Mouse (Mus musculus) intestine, embryonic 15.5 days (tissue): Measurements from ENCODE around the gene Cic. TPM values are rescaled to one million over a fixed set of nuclear protein-coding genes. Genes with fewer than 3 reads are reported as not detected.
"Not testable (repeated sequence)": the region's sequence is repeated elsewhere in the genome, so short reads cannot be mapped to it uniquely, and the experiment has no call there.

Experiments
- ATAC-seq: fragments of 200-750 bp; cut with Nextera tagmentation; 2 replicates; pipeline ENCODE4 v1.8.0; 2017; ENCODE audit warnings: moderate TSS enrichment, moderate library complexity
- H3K27ac ChIP-seq: fragments of 300-500 bp; sonication (generic); 2 replicates; pipeline ENCODE4 v1.5.1; 2015; ENCODE audit warnings: mild to moderate bottlenecking, inconsistent platforms
- H3K27me3 ChIP-seq: fragments of 300-500 bp; sonication (generic); replicated peaks from 2 replicates; pipeline ENCODE4 v1.6.1; 2015; ENCODE audit warnings: inconsistent platforms
- H3K36me3 ChIP-seq: fragments of 300-500 bp; sonication (generic); 2 replicates; pipeline ENCODE4 v1.6.1; 2015; ENCODE audit warnings: inconsistent platforms
- H3K4me1 ChIP-seq: fragments of 300-500 bp; sonication (generic); replicated peaks from 2 replicates; pipeline ENCODE4 v1.6.1; 2015; ENCODE audit warnings: inconsistent platforms
- H3K4me2 ChIP-seq: fragments of 300-500 bp; sonication (generic); replicated peaks from 2 replicates; pipeline ENCODE4 v1.6.1; 2015; ENCODE audit warnings: mild to moderate bottlenecking, inconsistent platforms
- H3K4me3 ChIP-seq: fragments of 300-500 bp; sonication (generic); replicated peaks from 2 replicates; pipeline ENCODE4 v1.5.1; 2015; ENCODE audit warnings: inconsistent platforms
- H3K9ac ChIP-seq: fragments of 300-500 bp; sonication (generic); 2 replicates; pipeline ENCODE4 v1.6.1; 2015; ENCODE audit warnings: inconsistent platforms
- H3K9me3 ChIP-seq: fragments of 300-500 bp; sonication (generic); 2 replicates; pipeline ENCODE4 v1.6.1; 2016; ENCODE audit warnings: inconsistent platforms
- WGBS: fragments of 180-500 bp; shearing (Covaris S2); methylation state at CpG from one replicate; pipeline ENCODE4 v1.1.7; 2015; 5-methylcytosine and 5-hydroxymethylcytosine counted together
- polyA plus RNA-seq: library from polyadenylated mRNA; unstranded; fragments of >200 nt; fragmentation: Nextera tagmentation; extraction: Ambion mirVana; gene quantifications from 2 replicates; pipeline ENCODE4 v1.2.1, GENCODE M21; 2015

The Cic gene
- polyA plus RNA-seq, 1 experiment from 2014 or later, result 26.6 TPM

DNA sequence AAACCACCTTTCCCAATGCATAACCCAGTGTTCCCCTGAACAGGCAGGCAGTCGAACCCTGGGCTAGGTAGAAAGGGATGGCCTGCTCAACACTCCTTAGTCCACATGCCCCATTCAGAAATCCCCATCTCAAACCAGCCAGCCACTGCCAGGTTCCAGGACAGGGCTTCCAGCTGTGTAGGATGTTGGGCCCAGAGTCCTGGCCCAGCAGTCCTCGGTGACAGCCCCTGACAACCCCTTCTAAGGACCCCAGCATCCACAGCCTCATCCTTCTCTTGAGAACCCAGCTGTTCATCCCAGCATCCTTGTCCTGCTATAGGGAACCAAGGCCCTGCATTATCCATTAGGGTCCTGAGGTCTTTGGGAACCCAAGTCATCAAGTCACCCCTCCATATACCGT lies 20.0 kb upstream of the Cic start:
- peaks cover 44% of the 10 kb centered on the region for H3K4me1 ChIP-seq
- H3K27ac ChIP-seq, result peak overlapping the region; percentile 98
- peak overlapping the region; percentile 74 for H3K4me3 ChIP-seq
- peak overlapping the region; percentile 88 for H3K9ac ChIP-seq
- 12% methylated on average over 3 of the region's 3 CpGs for WGBS
- H3K4me2 ChIP-seq, result peak overlapping the region; percentile 90
- no peaks in the 10 kb centered on the region for H3K9me3 ChIP-seq
- ATAC-seq, result no peak
- peaks cover 12% of the 10 kb centered on the region for H3K36me3 ChIP-seq
- H3K27me3 ChIP-seq, result no peaks in the 10 kb centered on the region

GRCm38 (mm10) chr7:25248018-25248647 lies 19.4 kb upstream of the Cic start:
- no peak for ATAC-seq
- Histone ChIP-seq H3K27me3 (no peaks in the 10 kb centered on the region), H3K9ac (peak overlapping the region; percentile 88)

DNA sequence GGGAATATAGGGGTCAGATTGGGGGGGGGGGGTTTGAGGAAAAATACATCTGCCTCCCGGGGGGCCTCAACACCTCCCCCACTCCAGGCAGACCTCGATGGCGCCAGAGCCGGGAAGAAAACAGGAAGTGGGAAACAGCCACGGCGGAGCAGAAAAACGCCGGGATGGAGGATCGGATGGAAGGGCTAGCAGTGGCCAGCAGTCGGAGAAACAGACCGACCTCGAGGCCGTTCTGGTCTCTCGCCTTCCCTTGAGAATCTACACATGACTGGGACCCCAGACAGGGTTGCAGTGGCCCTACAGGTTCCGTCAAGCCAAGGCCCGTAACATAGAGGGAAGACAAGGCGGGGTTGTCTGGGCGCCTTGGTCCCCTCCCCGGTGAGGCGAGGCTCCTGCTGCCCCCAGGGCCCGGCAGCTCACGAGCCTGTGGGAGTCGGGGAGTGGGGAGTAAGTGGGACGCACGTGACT lies 18.6 kb upstream of the Cic start:
- Histone ChIP-seq H3K27me3 (no peaks in the 10 kb centered on the region), H3K27ac (peak overlapping the region; percentile 98), H3K9ac (peak overlapping the region; percentile 88), H3K4me1 (peaks cover 45% of the 10 kb centered on the region), H3K4me2 (peak overlapping the region; percentile 90), H3K4me3 (peak overlapping the region; percentile 74), H3K9me3 (no peaks in the 10 kb centered on the region), H3K36me3 (peaks cover 12% of the 10 kb centered on the region)
- peak; percentile 29 for ATAC-seq
- WGBS, result under 1% methylated on average over 25 of the region's 25 CpGs

More at GRCm38 (mm10) chr7:25248018-25248647, 19.4 kb upstream of the Cic start:
- H3K4me3 ChIP-seq, result peak overlapping the region; percentile 74
- H3K4me1 ChIP-seq, result peaks cover 45% of the 10 kb centered on the region
- WGBS, result 2% methylated on average over 18 of the region's 18 CpGs
- peak overlapping the region; percentile 90 for H3K4me2 ChIP-seq
- peaks cover 12% of the 10 kb centered on the region for H3K36me3 ChIP-seq
- peak overlapping the region; percentile 98 for H3K27ac ChIP-seq
- H3K9me3 ChIP-seq, result no peaks in the 10 kb centered on the region

DNA sequence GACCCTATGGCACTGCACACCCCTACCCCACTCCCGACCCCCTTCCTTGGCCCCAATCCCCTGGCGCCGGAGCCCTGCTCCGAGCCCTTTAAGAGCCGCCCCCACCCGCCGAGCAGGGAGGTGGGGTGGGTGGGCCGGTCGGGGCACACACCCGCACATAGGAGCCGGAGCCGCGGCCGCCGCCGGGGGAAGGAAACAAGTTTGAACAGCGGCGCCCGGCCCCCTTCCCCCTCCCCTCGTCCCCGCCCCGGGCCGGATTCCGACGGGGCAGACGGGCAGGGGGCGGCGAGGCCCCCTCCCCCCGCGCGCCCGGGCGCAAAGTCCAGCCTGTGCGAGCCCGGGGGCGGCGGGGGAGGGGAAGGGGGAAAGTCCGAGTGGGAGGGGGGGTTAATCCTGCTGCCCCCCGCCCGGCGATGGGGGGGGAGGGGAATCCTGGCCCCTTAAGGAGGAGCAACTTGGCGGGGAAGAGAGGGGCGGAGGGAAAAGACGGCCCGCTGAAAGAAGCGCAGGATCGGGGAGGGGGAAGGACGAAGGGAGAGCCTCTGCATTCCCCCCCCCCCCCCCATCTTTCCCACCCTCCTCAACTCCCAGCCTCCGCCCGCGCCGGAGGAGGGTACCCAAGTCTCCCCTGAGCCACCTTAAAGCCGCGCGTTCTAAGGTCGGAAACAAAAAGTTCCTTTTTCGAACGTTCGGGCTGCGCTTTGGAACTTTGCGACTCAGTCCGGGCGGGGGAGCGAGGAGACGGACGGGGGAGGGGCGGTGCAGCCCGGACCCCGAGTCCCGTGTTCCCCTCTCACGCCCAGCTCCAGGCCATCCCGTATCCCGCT lies 18.0 kb upstream of the Cic start:
- H3K4me1 ChIP-seq, result peaks cover 45% of the 10 kb centered on the region
- ATAC-seq, result peak; percentile 73
- peak overlapping the region; percentile 98 for H3K27ac ChIP-seq
- H3K27me3 ChIP-seq, result no peaks in the 10 kb centered on the region
- H3K9me3 ChIP-seq, result no peaks in the 10 kb centered on the region
- H3K9ac ChIP-seq, result peak overlapping the region; percentile 88
- peak overlapping the region; percentile 90 for H3K4me2 ChIP-seq
- H3K36me3 ChIP-seq, result peaks cover 9% of the 10 kb centered on the region
- under 1% methylated on average over 38 of the region's 73 CpGs for WGBS
- peak overlapping the region; percentile 74 for H3K4me3 ChIP-seq

DNA sequence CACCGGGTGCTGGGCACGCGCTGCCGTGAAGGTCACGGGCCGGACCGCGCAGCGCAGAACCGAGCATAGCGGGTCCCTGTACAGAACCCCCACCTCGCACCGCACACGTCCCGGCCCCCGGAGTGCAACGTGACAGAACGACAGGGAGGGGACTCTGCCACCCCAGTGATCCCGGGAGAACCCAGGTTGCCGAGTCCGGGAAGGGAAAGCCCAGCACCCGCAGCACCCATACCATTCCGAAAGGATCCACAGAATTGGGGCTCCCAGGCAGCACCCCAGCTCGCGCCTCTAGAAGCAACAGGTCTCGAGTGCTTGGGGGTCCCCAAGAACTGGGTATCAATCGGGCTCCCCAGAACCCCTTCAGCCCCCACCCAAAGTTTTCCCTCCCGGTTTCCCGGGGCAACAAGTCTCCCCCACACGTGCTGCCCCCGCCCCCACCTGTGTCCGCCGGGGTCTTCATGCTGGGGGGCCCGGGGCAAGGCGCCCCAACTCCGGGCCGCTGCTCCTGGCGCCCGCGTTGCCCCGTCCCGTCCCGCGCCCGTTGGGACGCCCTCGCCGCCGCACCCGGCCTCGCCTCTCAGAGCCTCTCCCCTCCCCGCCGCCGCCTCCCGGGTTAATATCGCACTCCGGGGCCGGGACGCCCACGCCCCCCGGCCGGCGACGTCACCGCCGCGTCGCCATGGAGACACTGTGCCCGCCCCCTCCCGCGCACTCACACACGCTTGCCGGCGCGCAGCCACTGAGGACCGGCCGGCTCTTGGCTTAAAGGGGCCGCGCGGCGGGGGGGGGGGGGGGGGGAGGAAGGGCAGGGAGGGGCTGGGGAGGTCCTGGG lies 17.1 kb upstream of the Cic start, which contains the start of gene Erf:
Erf (minus strand) TSS at position 621 of the 832 bp plus-strand sequence.
- Histone ChIP-seq H3K4me3 (peak within 1 kb of the TSS; percentile 74), H3K4me1 (peaks cover 41% of the 10 kb centered on the region), H3K36me3 (peaks cover 1% of the 10 kb centered on the region; the same call in 1 of the 2 replicates), H3K27ac (peak within 1 kb of the TSS; percentile 98), H3K27me3 (no peaks in the 10 kb centered on the region), H3K9me3 (no peaks in the 10 kb centered on the region), H3K4me2 (peak within 1 kb of the TSS; percentile 90), H3K9ac (peak within 1 kb of the TSS; percentile 88)
- under 1% methylated on average over 72 of the region's 81 CpGs for whole genome bisulfite sequencing
- peak; percentile 85 for ATAC-seq

DNA sequence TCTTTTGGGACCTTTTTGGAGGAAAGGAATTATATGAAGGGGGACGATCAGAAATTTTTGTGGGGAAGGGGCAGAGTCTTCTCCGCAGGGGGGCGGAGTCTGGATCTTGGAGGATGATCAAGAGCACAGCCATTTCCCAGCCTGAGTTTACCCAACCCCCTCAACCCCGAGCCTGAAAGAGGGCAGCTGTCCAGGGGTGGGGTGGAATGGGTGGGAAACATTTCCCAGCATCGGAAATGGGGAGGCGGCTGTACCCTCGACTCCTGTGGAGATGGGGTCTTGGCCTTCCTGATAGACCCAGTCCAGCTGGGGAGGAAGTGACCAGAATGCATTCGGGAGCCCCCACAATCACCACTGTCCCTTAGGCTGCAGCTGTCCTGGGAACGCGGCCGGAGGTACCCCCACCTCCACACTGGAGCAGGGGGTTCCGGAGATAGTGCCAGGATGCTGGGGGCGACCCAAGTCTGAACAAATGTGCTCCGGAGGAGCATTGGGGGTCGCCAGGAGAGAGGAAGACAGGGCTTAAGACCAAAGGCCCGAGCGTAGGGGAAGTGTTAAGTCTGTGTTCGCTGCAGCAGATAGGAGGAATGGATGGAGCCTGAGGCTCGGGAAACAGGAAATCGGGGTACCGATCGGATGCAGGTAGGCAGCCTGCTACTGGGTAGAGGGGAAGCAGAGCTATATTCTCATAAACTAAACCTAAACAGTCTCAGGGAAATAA lies 16.3 kb upstream of the Cic start:
- Histone ChIP-seq H3K27me3 (no peaks in the 10 kb centered on the region), H3K36me3 (no peaks in the 10 kb centered on the region), H3K27ac (peak overlapping the region; percentile 98), H3K9me3 (no peaks in the 10 kb centered on the region), H3K4me3 (peak overlapping the region; percentile 74), H3K4me1 (peaks cover 33% of the 10 kb centered on the region), H3K4me2 (peak overlapping the region; percentile 90), H3K9ac (peak overlapping the region; percentile 45)
- peak; percentile 40 for ATAC-seq
- 5% methylated on average over 22 of the region's 22 CpGs for WGBS

DNA sequence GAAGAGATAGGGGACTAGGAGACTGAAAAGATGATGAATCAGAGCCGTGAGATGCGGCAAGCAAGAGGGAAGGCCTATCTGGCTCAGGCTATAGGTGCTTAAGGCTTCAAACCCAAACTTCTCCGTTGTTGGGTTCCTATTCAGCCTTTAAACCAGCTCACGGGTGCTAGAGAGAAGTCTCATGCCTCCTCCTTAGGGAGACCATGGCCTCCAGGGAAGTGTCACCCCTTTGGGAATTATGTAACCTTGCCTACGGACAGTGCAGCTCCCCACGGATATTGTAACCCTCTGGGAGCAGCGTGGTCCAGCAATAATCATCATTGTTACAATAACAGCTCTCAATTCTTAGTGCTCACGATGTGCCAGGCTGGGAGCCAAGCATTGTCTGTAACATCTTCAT lies 15.7 kb upstream of the Cic start:
- H3K36me3 ChIP-seq, result no peaks in the 10 kb centered on the region
- 22% methylated on average over 8 of the region's 8 CpGs for WGBS
- peak overlapping the region; percentile 74 for H3K4me3 ChIP-seq
- peaks cover 27% of the 10 kb centered on the region for H3K4me1 ChIP-seq
- peak overlapping the region; percentile 98 for H3K27ac ChIP-seq
- peak overlapping the region; percentile 90 for H3K4me2 ChIP-seq
- H3K27me3 ChIP-seq, result no peaks in the 10 kb centered on the region
- no peaks in the 10 kb centered on the region for H3K9me3 ChIP-seq
- H3K9ac ChIP-seq, result peak overlapping the region; percentile 45
- ATAC-seq, result no peak

- Histone ChIP-seq H3K9ac (no peak overlapping the region), H3K27me3 (no peaks in the 10 kb centered on the region), H3K4me3 (no peak overlapping the region), H3K4me2 (no peak overlapping the region), H3K27ac (no peak overlapping the region), H3K4me1 (0 out of 2 replicates have a peak, but pooled peaks cover under 1% of the 10 kb centered on the region), H3K9me3 (no peaks in the 10 kb centered on the region), H3K36me3 (no peaks in the 10 kb centered on the region)
- WGBS, result 70% methylated on average over 1 of the region's 1 CpGs
- ATAC-seq, result no peak
Measured at GRCm38 (mm10) chr7:25261896-25262295, 5.6 kb upstream of the Cic start.

GRCm38 (mm10) chr7:25263968-25264870 lies 3.3 kb upstream of the Cic start:
- Histone ChIP-seq H3K27me3 (no peaks in the 10 kb centered on the region), H3K4me1 (peaks cover 7% of the 10 kb centered on the region), H3K36me3 (no peaks in the 10 kb centered on the region), H3K4me3 (no peak overlapping the region), H3K9me3 (no peaks in the 10 kb centered on the region), H3K4me2 (no peak overlapping the region), H3K9ac (no peak overlapping the region), H3K27ac (no peak overlapping the region)
- 34% methylated on average over 17 of the region's 17 CpGs for WGBS
- ATAC-seq, result no peak

DNA sequence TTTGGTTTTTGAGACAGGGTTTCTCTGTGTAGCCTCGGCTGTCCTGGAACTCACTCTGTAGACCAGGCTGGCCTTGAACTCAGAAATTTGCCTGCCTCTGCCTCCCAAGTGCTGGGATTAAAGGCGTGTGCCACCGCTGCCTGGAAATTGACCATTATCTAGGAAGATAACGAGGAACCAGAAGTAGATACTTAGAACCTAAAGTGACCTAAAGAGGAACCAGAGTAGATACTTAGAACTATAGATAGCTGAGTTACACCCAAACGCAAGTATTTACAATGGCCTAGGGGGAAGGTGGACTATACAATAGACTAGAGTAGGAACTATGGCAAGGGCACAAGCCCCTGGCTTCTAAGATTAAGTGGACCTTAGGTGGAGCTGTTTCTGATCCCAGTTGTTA lies 1.8 kb upstream of the Cic start:
- not testable (repeated sequence) for H3K9me3 ChIP-seq, H3K27me3 ChIP-seq, H3K9ac ChIP-seq, H3K4me3 ChIP-seq, H3K27ac ChIP-seq, H3K36me3 ChIP-seq, H3K4me2 ChIP-seq, ATAC-seq
- peaks cover 13% of the 10 kb centered on the region for H3K4me1 ChIP-seq
- WGBS, result 88% methylated on average over 5 of the region's 5 CpGs
